Mouse (Mus musculus) stomach, embryonic 14.5 days (tissue): ENCODE data around the gene Plekhm1. TPM values are rescaled to one million over a fixed set of nuclear protein-coding genes. Genes with fewer than 3 reads are reported as not detected.
"Not testable (repeated sequence)": the region's sequence is repeated elsewhere in the genome, so short reads cannot be mapped to it uniquely, and the experiment has no call there.

ENCODE experiments used
- ATAC-seq: fragments of 200-750 bp; cut with Nextera tagmentation; 2 replicates; pipeline ENCODE4 v1.8.0; 2017; ENCODE audit warnings: low read depth, moderate TSS enrichment; ENCODE audit not compliant: insufficient number of reproducible peaks, insufficient read depth, low FRiP score
- H3K27ac ChIP-seq: fragments of 300-500 bp; sonication (generic); 2 replicates; pipeline ENCODE4 v1.5.1; 2014; ENCODE audit warnings: mild to moderate bottlenecking, low read length, moderate library complexity, mixed read lengths
- H3K27me3 ChIP-seq: fragments of 300-500 bp; sonication (generic); 2 replicates; pipeline ENCODE4 v1.6.1; 2014; ENCODE audit warnings: low read length, control low read depth, mixed read lengths; ENCODE audit not compliant: control insufficient read depth, insufficient read depth
- H3K36me3 ChIP-seq: fragments of 300-500 bp; sonication (generic); 2 replicates; pipeline ENCODE4 v1.6.1; 2014; ENCODE audit warnings: mild to moderate bottlenecking, control low read depth, low read length, moderate library complexity, mixed read lengths; ENCODE audit not compliant: control insufficient read depth, insufficient read depth
- H3K4me1 ChIP-seq: fragments of 300-500 bp; sonication (generic); 2 replicates; pipeline ENCODE4 v1.6.1; 2014; ENCODE audit warnings: low read length, control low read depth, mixed read lengths; ENCODE audit not compliant: control insufficient read depth, insufficient read depth
- H3K4me2 ChIP-seq: fragments of 300-500 bp; sonication (generic); replicated peaks from 2 replicates; pipeline ENCODE4 v1.6.1; 2014; ENCODE audit warnings: low read depth, low read length, control low read depth
- H3K4me3 ChIP-seq: fragments of 300-500 bp; sonication (generic); 2 replicates; pipeline ENCODE4 v1.5.1; 2014; ENCODE audit warnings: low read depth, low read length, control low read depth
- H3K9ac ChIP-seq: fragments of 300-500 bp; sonication (generic); replicated peaks from 2 replicates; pipeline ENCODE4 v1.6.1; 2014; ENCODE audit warnings: low read depth, mild to moderate bottlenecking, control low read depth, low read length, moderate library complexity, mixed read lengths
- H3K9me3 ChIP-seq: fragments of 300-500 bp; sonication (generic); 2 replicates; pipeline ENCODE4 v1.6.1; 2016; ENCODE audit warnings: low read depth, low read length, control low read depth; ENCODE audit not compliant: control insufficient read depth
- WGBS: fragments of 180-500 bp; shearing (Covaris S2); extraction: QIAGEN DNeasy Blood & Tissue Kit; methylation state at CpG from one replicate; pipeline ENCODE4 v1.1.7; 2014; 5-methylcytosine and 5-hydroxymethylcytosine counted together
- polyA plus RNA-seq: library from polyadenylated mRNA; unstranded; fragments of >200 nt; fragmentation: Nextera tagmentation; extraction: Ambion mirVana; gene quantifications from 2 replicates; pipeline ENCODE4 v1.2.1, GENCODE M21; 2014

The Plekhm1 gene
- polyA plus RNA-seq, 1 experiment from 2014 or later, result 7.5 TPM

GRCm38 (mm10) chr11:103332186-103332889 is 80.1 kb downstream of the Plekhm1 start:
- H3K27ac ChIP-seq, result no peak overlapping the region
- peak; percentile 40; the same call in 1 of the 2 replicates for ATAC-seq

GRCm38 (mm10) chr11:103331502-103332185 is 80.8 kb downstream of the Plekhm1 start:
- 80% methylated on average over 10 of the region's 10 CpGs for WGBS

More at GRCm38 (mm10) chr11:103332186-103332889, 80.1 kb downstream of the Plekhm1 start:
- peaks cover 5% of the 10 kb centered on the region; the same call in 1 of the 2 replicates for H3K27me3 ChIP-seq
- H3K4me3 ChIP-seq, result no peak overlapping the region
- H3K9me3 ChIP-seq, result no peaks in the 10 kb centered on the region
- peak overlapping the region; percentile 35; the same call in 1 of the 2 replicates for H3K4me2 ChIP-seq
- H3K36me3 ChIP-seq, result no peaks in the 10 kb centered on the region; the same call in 1 of the 2 replicates
- WGBS, result 30% methylated on average over 18 of the region's 18 CpGs
- H3K9ac ChIP-seq, result no peak overlapping the region
- 0 out of 2 replicates have a peak, but pooled peaks cover 5% of the 10 kb centered on the region for H3K4me1 ChIP-seq

GRCm38 (mm10) chr11:103330651-103331319 is 81.7 kb downstream of the Plekhm1 start:
- Histone ChIP-seq H3K4me3 (no peak overlapping the region), H3K36me3 (no peaks in the 10 kb centered on the region), H3K4me1 (0 out of 2 replicates have a peak, but pooled peaks cover 5% of the 10 kb centered on the region), H3K27me3 (peaks cover 5% of the 10 kb centered on the region; the same call in 1 of the 2 replicates), H3K9ac (no peak overlapping the region), H3K9me3 (no peaks in the 10 kb centered on the region), H3K27ac (no peak overlapping the region), H3K4me2 (no peak overlapping the region)
- ATAC-seq, result no peak
- WGBS, result 55% methylated on average over 7 of the region's 7 CpGs

More at GRCm38 (mm10) chr11:103331502-103332185, 80.8 kb downstream of the Plekhm1 start:
- 0 out of 2 replicates have a peak, but pooled peaks cover 5% of the 10 kb centered on the region for H3K4me1 ChIP-seq
- H3K9ac ChIP-seq, result no peak overlapping the region
- ATAC-seq, result no peak
- no peak overlapping the region for H3K4me2 ChIP-seq
- H3K4me3 ChIP-seq, result no peak overlapping the region
- H3K27ac ChIP-seq, result no peak overlapping the region
- no peaks in the 10 kb centered on the region for H3K9me3 ChIP-seq
- H3K27me3 ChIP-seq, result peaks cover 5% of the 10 kb centered on the region; the same call in 1 of the 2 replicates
- H3K36me3 ChIP-seq, result no peaks in the 10 kb centered on the region

- no peaks in the 10 kb centered on the region for H3K4me1 ChIP-seq
- no peak overlapping the region for H3K27ac ChIP-seq
- no peak overlapping the region for H3K4me2 ChIP-seq
- ATAC-seq, result no peak
- WGBS, result 14% methylated on average over 5 of the region's 5 CpGs
- no peaks in the 10 kb centered on the region for H3K36me3 ChIP-seq
- no peak overlapping the region for H3K4me3 ChIP-seq
- no peaks in the 10 kb centered on the region for H3K9me3 ChIP-seq
- H3K27me3 ChIP-seq, result no peaks in the 10 kb centered on the region
- no peak overlapping the region for H3K9ac ChIP-seq
Observed at GRCm38 (mm10) chr11:103326950-103327349, 85.5 kb downstream of the Plekhm1 start.

- Histone ChIP-seq H3K9ac (no peak overlapping the region), H3K36me3 (no peaks in the 10 kb centered on the region), H3K27me3 (no peaks in the 10 kb centered on the region), H3K4me3 (no peak overlapping the region), H3K4me1 (0 out of 2 replicates have a peak, but pooled peaks cover 3% of the 10 kb centered on the region), H3K9me3 (no peaks in the 10 kb centered on the region), H3K27ac (no peak overlapping the region), H3K4me2 (no peak overlapping the region)
- 7% methylated on average over 8 of the region's 8 CpGs for WGBS
- no peak for ATAC-seq
Observed at GRCm38 (mm10) chr11:103325172-103325571, 87.3 kb downstream of the Plekhm1 start.

- no peak overlapping the region for H3K4me2 ChIP-seq
- WGBS, result 53% methylated on average over 13 of the region's 13 CpGs
Observed at GRCm38 (mm10) chr11:103324723-103325122, 87.8 kb downstream of the Plekhm1 start.

GRCm38 (mm10) chr11:103322832-103323231 is 89.7 kb downstream of the Plekhm1 start:
- H3K27ac ChIP-seq, H3K36me3 ChIP-seq, H3K4me3 ChIP-seq, H3K27me3 ChIP-seq, H3K4me2 ChIP-seq, H3K9ac ChIP-seq, H3K9me3 ChIP-seq, H3K4me1 ChIP-seq: not testable (repeated sequence)
- ATAC-seq, result peak; percentile 51; the same call in 1 of the 2 replicates
- WGBS, result 24% methylated on average over 4 of the region's 4 CpGs

More at GRCm38 (mm10) chr11:103324723-103325122, 87.8 kb downstream of the Plekhm1 start:
- Histone ChIP-seq H3K9me3 (no peaks in the 10 kb centered on the region), H3K4me3 (no peak overlapping the region), H3K36me3 (no peaks in the 10 kb centered on the region), H3K4me1 (0 out of 2 replicates have a peak, but pooled peaks cover 3% of the 10 kb centered on the region), H3K9ac (no peak overlapping the region), H3K27me3 (no peaks in the 10 kb centered on the region), H3K27ac (no peak overlapping the region)
- ATAC-seq, result no peak

GRCm38 (mm10) chr11:103320646-103321045 is 91.8 kb downstream of the Plekhm1 start:
- no peaks in the 10 kb centered on the region for H3K36me3 ChIP-seq
- H3K4me1 ChIP-seq, result 0 out of 2 replicates have a peak, but pooled peaks cover 3% of the 10 kb centered on the region
- H3K27me3 ChIP-seq, result no peaks in the 10 kb centered on the region
- 38% methylated on average over 4 of the region's 4 CpGs for WGBS
- peak overlapping the region; percentile 34; the same call in 1 of the 2 replicates for H3K27ac ChIP-seq
- no peak overlapping the region for H3K9ac ChIP-seq
- ATAC-seq, result no peak
- H3K4me3 ChIP-seq, result no peak overlapping the region
- H3K4me2 ChIP-seq, result no peak overlapping the region
- no peaks in the 10 kb centered on the region for H3K9me3 ChIP-seq
